Mouse (Mus musculus) kidney, adult 2 months (tissue): ENCODE data around the gene Cd44.

Source experiments
- CTCF ChIP-seq: fragments of 200-500 bp; conservative IDR thresholded peaks from 2 replicates; pipeline ENCODE4 v1.5.1; 2011; ENCODE audit warnings: low read depth, mild to moderate bottlenecking, control low read depth, low read length, moderate library complexity, mixed read lengths; ENCODE audit not compliant: insufficient read depth, insufficient read length
- POLR2A ChIP-seq: fragments of 200-500 bp; IDR thresholded peaks from one replicate; pipeline ENCODE4 v1.6.1; 2011; ENCODE audit warnings: low read depth, low read length, control low read depth

DNA sequence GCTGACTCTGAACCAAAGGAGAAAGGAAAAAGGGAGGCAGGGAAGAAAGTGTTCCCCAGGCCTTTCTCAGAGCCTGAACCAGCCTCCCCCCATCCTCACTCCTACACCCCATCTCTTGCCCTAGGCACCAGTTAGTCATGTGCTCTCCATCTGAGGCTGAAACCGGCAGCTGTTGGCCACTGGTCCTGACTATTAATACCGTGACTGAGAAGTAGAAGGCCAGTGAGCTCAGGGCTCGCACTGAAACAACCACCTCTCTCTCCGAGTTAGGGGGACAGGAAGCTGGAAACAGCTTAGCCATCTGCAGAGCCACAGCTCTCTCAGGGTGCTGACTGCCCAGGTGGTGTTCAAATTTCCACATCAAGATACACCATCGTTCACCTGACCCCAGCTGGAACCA lies 13.2 kb upstream of the Cd44 start:
- no peak for TF ChIP-seq POLR2A
- TF ChIP-seq CTCF, result no peak
